Mouse (Mus musculus) midbrain, embryonic 14.5 days (tissue): ENCODE measurements around the gene Txn1. TPM values are rescaled to one million over a fixed set of nuclear protein-coding genes. Genes with fewer than 3 reads are reported as not detected.
A peak's percentile ranks its signal among the peaks of the same experiment; 100 is the strongest.

Experiments
- ATAC-seq: fragments of 200-750 bp; cut with Nextera tagmentation; 2 replicates; pipeline ENCODE4 v1.8.0; 2017; ENCODE audit warnings: moderate number of reproducible peaks, moderate library complexity; ENCODE audit not compliant: low FRiP score, low TSS enrichment
- DNase-seq: peaks from one replicate; pipeline ENCODE4 v3.0.0-alpha.2; 2015
- H3K27ac ChIP-seq: fragments of 300-500 bp; sonication (generic); replicated peaks from 2 replicates; pipeline ENCODE4 v1.5.1; 2014; ENCODE audit warnings: mild to moderate bottlenecking, low read depth, low read length, moderate library complexity
- H3K27me3 ChIP-seq: fragments of 300-500 bp; sonication (generic); 2 replicates; pipeline ENCODE4 v1.6.1; 2014; ENCODE audit warnings: low read length, control low read depth, mixed read lengths; ENCODE audit not compliant: control insufficient read depth, insufficient read depth
- H3K36me3 ChIP-seq: fragments of 300-500 bp; sonication (generic); 2 replicates; pipeline ENCODE4 v1.6.1; 2014; ENCODE audit warnings: low read length, control low read depth; ENCODE audit not compliant: control insufficient read depth, insufficient read depth
- H3K4me1 ChIP-seq: fragments of 300-500 bp; sonication (generic); 2 replicates; pipeline ENCODE4 v1.6.1; 2014; ENCODE audit warnings: mild to moderate bottlenecking, antibody characterized with exemption, low read length, control low read depth; ENCODE audit not compliant: control insufficient read depth, insufficient read depth
- H3K4me2 ChIP-seq: fragments of 300-500 bp; sonication (generic); 2 replicates; pipeline ENCODE4 v1.6.1; 2014; ENCODE audit warnings: mild to moderate bottlenecking, low read length, moderate library complexity
- H3K4me3 ChIP-seq: fragments of 300-500 bp; sonication (generic); replicated peaks from 2 replicates; pipeline ENCODE4 v1.5.1; 2014; ENCODE audit warnings: low read depth, low read length
- H3K9ac ChIP-seq: fragments of 300-500 bp; sonication (generic); replicated peaks from 2 replicates; pipeline ENCODE4 v1.6.1; 2014; ENCODE audit warnings: mild to moderate bottlenecking, low read length, moderate library complexity
- H3K9me3 ChIP-seq: fragments of 300-500 bp; sonication (generic); 2 replicates; pipeline ENCODE4 v1.6.1; 2016; ENCODE audit warnings: low read length, control low read depth, mixed read lengths; ENCODE audit not compliant: control insufficient read depth
- WGBS: fragments of 180-500 bp; shearing (Covaris S2); extraction: QIAGEN DNeasy Blood & Tissue Kit; methylation state at CpG from one replicate; pipeline ENCODE4 v1.1.7; 2014; 5-methylcytosine and 5-hydroxymethylcytosine counted together
- polyA plus RNA-seq: library from polyadenylated mRNA; unstranded; fragments of >200 nt; fragmentation: Nextera tagmentation; extraction: Ambion mirVana; gene quantifications from 2 replicates; pipeline ENCODE4 v1.2.1, GENCODE M21; 2014

Gene Txn1
- polyA plus RNA-seq, 1 experiment from 2014 or later: 282 TPM

- Histone ChIP-seq H3K36me3 (no peaks in the 10 kb centered on the region), H3K27ac (no peak overlapping the region), H3K9me3 (no peaks in the 10 kb centered on the region), H3K4me2 (no peak overlapping the region), H3K9ac (no peak overlapping the region), H3K4me3 (no peak overlapping the region), H3K27me3 (no peaks in the 10 kb centered on the region), H3K4me1 (peaks cover under 1% of the 10 kb centered on the region; the same call in 1 of the 2 replicates)
- WGBS: 30% methylated on average over 3 of the region's 3 CpGs
- no peak; the same call in 1 of the 2 replicates for ATAC-seq
- peak; percentile 86 for DNase-seq
These were observed 28.6 kb downstream of the Txn1 start for GRCm38 (mm10) chr4:57927464-57928205.

- 70% methylated on average over 6 of the region's 6 CpGs for WGBS
- Histone ChIP-seq H3K9ac (no peak overlapping the region), H3K4me3 (no peak overlapping the region), H3K27ac (no peak overlapping the region), H3K4me1 (peaks cover 7% of the 10 kb centered on the region), H3K9me3 (no peaks in the 10 kb centered on the region), H3K36me3 (no peaks in the 10 kb centered on the region), H3K27me3 (no peaks in the 10 kb centered on the region), H3K4me2 (no peak overlapping the region)
- DNase-seq (no peak), ATAC-seq (no peak)
These were observed 31.6 kb downstream of the Txn1 start for GRCm38 (mm10) chr4:57924556-57925071.

DNA sequence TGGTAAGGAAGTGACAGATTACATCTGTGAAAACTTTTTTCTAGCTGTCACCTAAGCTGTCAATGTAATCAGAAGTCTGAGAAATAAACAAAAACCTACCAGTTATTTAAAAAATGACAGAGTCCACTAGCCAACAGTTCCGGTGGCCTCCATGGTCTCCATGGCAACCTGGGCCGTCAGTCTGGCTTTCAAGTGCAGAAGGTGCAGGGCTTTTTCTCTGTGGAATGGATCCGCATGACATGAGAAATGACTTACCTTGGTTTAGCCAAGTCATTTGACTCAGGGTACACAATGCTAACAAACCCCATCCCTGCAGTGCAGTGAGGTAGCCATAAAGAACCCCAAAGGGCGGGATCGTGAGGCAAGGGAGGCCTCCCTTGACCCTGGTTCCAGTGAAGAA lies 34.0 kb downstream of the Txn1 start:
- Histone ChIP-seq H3K4me1 (peaks cover 7% of the 10 kb centered on the region), H3K36me3 (no peaks in the 10 kb centered on the region)
- no peak for ATAC-seq

GRCm38 (mm10) chr4:57920522-57920921 lies 35.7 kb downstream of the Txn1 start:
- no peak for ATAC-seq
- H3K36me3 ChIP-seq: no peaks in the 10 kb centered on the region
- no peak overlapping the region for H3K4me2 ChIP-seq
- 72% methylated on average over 1 of the region's 1 CpGs for WGBS
- DNase-seq: no peak
- no peak overlapping the region for H3K9ac ChIP-seq
- H3K4me3 ChIP-seq: no peak overlapping the region
- no peak overlapping the region for H3K27ac ChIP-seq
- H3K9me3 ChIP-seq: no peaks in the 10 kb centered on the region
- no peaks in the 10 kb centered on the region for H3K27me3 ChIP-seq
- H3K4me1 ChIP-seq: peaks cover 7% of the 10 kb centered on the region

More for the DNA sequence above, 34.0 kb downstream of the Txn1 start:
- H3K4me2 ChIP-seq: no peak overlapping the region
- H3K9ac ChIP-seq: no peak overlapping the region
- H3K4me3 ChIP-seq: no peak overlapping the region
- DNase-seq: peak; percentile 50
- H3K27ac ChIP-seq: no peak overlapping the region
- H3K27me3 ChIP-seq: no peaks in the 10 kb centered on the region
- 21% methylated on average over 5 of the region's 5 CpGs for WGBS
- no peaks in the 10 kb centered on the region for H3K9me3 ChIP-seq

DNA sequence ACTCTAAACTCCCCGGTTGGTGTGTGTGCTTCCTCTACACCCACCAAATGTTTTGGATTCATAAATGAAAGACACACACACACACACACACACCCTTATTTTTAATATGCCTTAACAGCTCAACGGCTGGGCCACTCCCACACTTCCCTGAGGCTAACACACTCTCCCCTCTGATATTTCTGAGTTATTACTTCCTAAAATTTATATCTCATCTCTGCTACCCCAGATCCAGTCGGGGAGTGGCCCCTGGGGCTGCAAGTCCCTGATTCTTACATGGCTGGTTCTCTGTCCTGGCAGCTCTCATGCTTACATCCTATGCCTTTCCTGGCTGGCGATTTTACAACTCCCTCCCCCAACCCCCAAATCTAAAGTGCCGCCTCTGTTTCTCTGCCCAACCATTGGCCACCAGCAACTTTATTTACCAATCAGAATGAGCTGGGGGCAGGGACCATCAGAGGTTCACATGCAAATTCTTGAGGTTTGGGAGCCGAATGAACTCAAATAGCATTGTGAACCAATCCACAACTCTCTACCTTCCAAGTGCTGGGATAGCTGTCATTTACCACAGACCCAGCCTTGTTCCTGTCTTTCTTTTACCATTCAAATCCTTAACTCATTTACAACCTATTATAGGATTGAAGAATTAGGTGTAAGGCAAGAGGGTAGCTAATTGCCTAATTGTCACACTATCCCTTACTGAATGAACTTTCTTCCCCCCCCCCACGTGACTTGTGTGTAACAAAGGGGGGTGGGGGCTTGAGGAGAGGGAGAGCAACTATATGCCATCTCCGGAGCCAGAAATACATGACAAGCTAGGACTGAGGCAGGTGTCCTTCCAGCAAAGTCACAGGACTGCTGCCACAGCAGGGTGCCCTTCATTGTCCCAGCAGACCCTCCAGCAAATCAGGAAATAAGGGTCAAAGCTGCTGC lies 36.5 kb downstream of the Txn1 start:
- 13% methylated on average over 8 of the region's 8 CpGs for WGBS

GRCm38 (mm10) chr4:57916711-57917110 lies 39.5 kb downstream of the Txn1 start:
- DNase-seq (no peak), ATAC-seq (no peak)
- Histone ChIP-seq H3K4me2 (no peak overlapping the region), H3K9ac (no peak overlapping the region), H3K27ac (no peak overlapping the region), H3K27me3 (no peaks in the 10 kb centered on the region), H3K36me3 (no peaks in the 10 kb centered on the region), H3K4me1 (no peaks in the 10 kb centered on the region), H3K4me3 (no peak overlapping the region), H3K9me3 (no peaks in the 10 kb centered on the region)
- WGBS: 85% methylated on average over 4 of the region's 4 CpGs

More for the DNA sequence above, 36.5 kb downstream of the Txn1 start:
- ATAC-seq: no peak
- Histone ChIP-seq H3K9me3 (no peaks in the 10 kb centered on the region), H3K4me3 (no peak overlapping the region), H3K4me2 (no peak overlapping the region), H3K36me3 (no peaks in the 10 kb centered on the region), H3K27ac (no peak overlapping the region), H3K27me3 (no peaks in the 10 kb centered on the region), H3K9ac (no peak overlapping the region), H3K4me1 (peaks cover 7% of the 10 kb centered on the region)
- no peak for DNase-seq

DNA sequence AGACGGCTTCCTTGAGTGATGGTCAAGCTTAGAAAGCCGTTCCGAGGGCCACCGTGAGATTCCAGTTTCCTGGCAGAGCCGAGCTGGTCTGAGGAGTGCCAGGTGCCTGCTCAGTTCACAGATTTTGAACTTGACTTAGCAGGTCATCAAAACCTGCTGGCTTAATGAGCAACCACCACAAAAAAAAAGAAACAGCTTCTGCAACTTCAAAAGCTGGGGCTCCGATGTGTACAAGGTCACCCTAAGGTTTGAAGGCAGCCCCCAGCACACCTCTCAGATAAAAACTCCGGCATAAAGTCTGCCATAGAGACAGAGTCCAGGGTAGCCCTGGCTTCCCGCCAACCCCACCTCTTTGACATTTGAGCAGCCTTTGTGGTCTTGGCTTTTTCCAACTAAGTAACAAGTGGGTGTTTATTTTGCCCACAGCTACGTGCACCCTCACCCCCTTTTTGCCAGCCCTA lies 40.0 kb downstream of the Txn1 start, which contains the start of gene D630039A03Rik:
TSS of gene D630039A03Rik (minus strand) at position 97 of the 461 bp plus-strand sequence.
- WGBS: 44% methylated on average over 9 of the region's 9 CpGs
- ATAC-seq (no peak), DNase-seq (no peak)
- Histone ChIP-seq H3K4me3 (no peak within 1 kb of the TSS), H3K27ac (no peak within 1 kb of the TSS), H3K27me3 (no peaks in the 10 kb centered on the region), H3K9ac (no peak within 1 kb of the TSS), H3K4me1 (no peaks in the 10 kb centered on the region), H3K36me3 (no peaks in the 10 kb centered on the region), H3K4me2 (no peak within 1 kb of the TSS), H3K9me3 (no peaks in the 10 kb centered on the region)

DNA sequence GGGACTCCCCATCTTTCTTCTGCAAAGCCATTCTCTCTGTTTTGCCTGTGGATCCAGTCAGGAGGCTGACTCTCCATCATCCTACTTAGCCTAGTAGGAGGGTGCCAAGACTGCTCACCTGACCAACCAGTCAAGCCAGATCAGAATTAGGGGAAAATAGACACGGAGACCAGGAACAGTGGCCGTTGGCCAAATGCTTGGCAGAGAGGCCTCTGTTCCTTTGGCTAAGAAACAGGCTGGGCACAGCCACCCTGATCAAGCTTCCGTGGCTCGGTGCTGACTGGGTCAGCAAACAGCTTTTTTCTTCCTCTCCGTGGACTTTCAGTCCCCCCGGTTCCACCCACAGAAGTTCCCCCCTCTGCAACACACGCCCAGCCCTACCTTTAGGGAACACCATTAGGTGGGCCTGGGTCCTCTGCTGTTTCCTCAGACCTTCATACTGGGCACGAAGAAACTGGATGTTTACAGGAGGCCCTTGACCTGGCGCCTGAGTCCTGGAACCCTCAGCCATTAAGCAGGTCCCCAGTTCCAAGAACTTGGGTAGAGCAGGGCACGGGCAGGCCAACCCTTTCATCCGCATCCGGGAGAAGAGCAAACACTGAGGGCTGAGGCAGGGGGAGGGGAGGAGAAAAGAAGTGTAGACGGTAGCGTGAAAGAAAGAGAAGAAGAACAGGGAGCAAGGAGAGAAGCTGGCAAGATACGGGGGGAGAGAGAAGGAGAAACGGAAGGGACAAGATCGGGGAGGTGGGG lies 40.8 kb downstream of the Txn1 start:
- Histone ChIP-seq H3K27ac (no peak overlapping the region), H3K4me3 (no peak overlapping the region), H3K36me3 (no peaks in the 10 kb centered on the region), H3K4me2 (no peak overlapping the region), H3K9ac (no peak overlapping the region), H3K4me1 (no peaks in the 10 kb centered on the region), H3K27me3 (no peaks in the 10 kb centered on the region), H3K9me3 (no peaks in the 10 kb centered on the region)
- 47% methylated on average over 17 of the region's 17 CpGs for WGBS
- 0 out of 2 replicates have a peak, but pooled peaks have one; percentile 34 for ATAC-seq
- DNase-seq: no peak
